Mouse (Mus musculus) cerebellum, adult 18-20 months (tissue): Measurements from ENCODE around the gene Arhgap28.

Experiments used
- DNase-seq, 2 experiments: peaks; one replicate each; pipeline ENCODE4 v3.0.0; 2021

Arhgap28 gene

GRCm38 (mm10) chr17:68003741-68004560 is at the start of gene Arhgap28:
Gene Arhgap28 (minus strand): TSS chr17:68004120.
- DNase-seq: peak; percentile 29 to 43

- no peak for DNase-seq
Observed at GRCm38 (mm10) chr17:68046341-68046675, 42.4 kb upstream of the Arhgap28 start.

- no peak for DNase-seq
Observed at GRCm38 (mm10) chr17:68045655-68046340, 41.9 kb upstream of the Arhgap28 start.

GRCm38 (mm10) chr17:68042377-68042776 is 38.5 kb upstream of the Arhgap28 start:
- no peak for DNase-seq

- no peak for DNase-seq
Observed at GRCm38 (mm10) chr17:68037011-68037410, 33.1 kb upstream of the Arhgap28 start.

GRCm38 (mm10) chr17:68029495-68029894 is 25.6 kb upstream of the Arhgap28 start:
- no peak for DNase-seq

GRCm38 (mm10) chr17:68028519-68028918 is 24.6 kb upstream of the Arhgap28 start:
- no peak for DNase-seq

GRCm38 (mm10) chr17:68024327-68024726 is 20.4 kb upstream of the Arhgap28 start:
- DNase-seq: no peak

GRCm38 (mm10) chr17:68019466-68020065 is 15.6 kb upstream of the Arhgap28 start:
- DNase-seq: no peak

GRCm38 (mm10) chr17:68017095-68017494 is 13.2 kb upstream of the Arhgap28 start:
- no peak for DNase-seq

GRCm38 (mm10) chr17:68011606-68012005 is 7.7 kb upstream of the Arhgap28 start:
- DNase-seq: no peak

- DNase-seq: no peak
Observed at GRCm38 (mm10) chr17:68010041-68010440, 6.1 kb upstream of the Arhgap28 start.

- DNase-seq: no peak
Observed at GRCm38 (mm10) chr17:68004581-68005330, 836 bp upstream of the Arhgap28 start.

- no peak for DNase-seq
Observed at GRCm38 (mm10) chr17:68002608-68003595, 1.0 kb downstream of the Arhgap28 start.

- DNase-seq: no peak
Observed at GRCm38 (mm10) chr17:67999801-68000200, 4.1 kb downstream of the Arhgap28 start.

- DNase-seq: no peak
Observed at GRCm38 (mm10) chr17:67996769-67997155, 7.2 kb downstream of the Arhgap28 start.

- no peak for DNase-seq
Observed at GRCm38 (mm10) chr17:67996097-67996768, 7.7 kb downstream of the Arhgap28 start.

GRCm38 (mm10) chr17:67995277-67995819 is 8.6 kb downstream of the Arhgap28 start:
- DNase-seq: no peak

GRCm38 (mm10) chr17:67994861-67995260 is 9.1 kb downstream of the Arhgap28 start:
- no peak for DNase-seq

- DNase-seq: no peak
Observed at GRCm38 (mm10) chr17:67993371-67994045, 10.4 kb downstream of the Arhgap28 start.
